Mouse (Mus musculus) ES-E14 (cell line): Measurements from ENCODE around the gene Zfp978. TPM values are rescaled to one million over a fixed set of nuclear protein-coding genes. Genes with fewer than 3 reads are reported as not detected.
"Not testable (repeated sequence)": the region's sequence is repeated elsewhere in the genome, so short reads cannot be mapped to it uniquely, and the experiment has no call there.

ENCODE experiments used
- DNase-seq: peaks from one replicate; pipeline ENCODE4 v3.0.0-alpha.2; 2013; ENCODE audit warnings: low read depth, low spot score
- H3K27ac ChIP-seq: 2 replicates; pipeline ENCODE4 v1.5.1; 2012; ENCODE audit warnings: low read depth, mild to moderate bottlenecking, low read length, moderate library complexity, mixed read lengths; ENCODE audit not compliant: poor library complexity, insufficient read depth, severe bottlenecking
- H3K36me3 ChIP-seq: 2 replicates; pipeline ENCODE4 v1.6.1; 2012; ENCODE audit warnings: mild to moderate bottlenecking, low read length, moderate library complexity, mixed read lengths; ENCODE audit not compliant: control insufficient read depth, poor library complexity, insufficient read depth, severe bottlenecking
- H3K4me1 ChIP-seq, 2 experiments: fragments of 150-350 bp in 1 of 2; sonication (generic) in 1 of 2; 2 replicates each; pipeline ENCODE4 v1.6.1; 2012; ENCODE audit warnings: low read length in 2 of 2, mild to moderate bottlenecking in 1 of 2, mixed read lengths in 1 of 2; ENCODE audit not compliant: control insufficient read depth in 2 of 2, insufficient read depth in 2 of 2, poor library complexity in 1 of 2
- H3K4me3 ChIP-seq, 2 experiments: fragments of 150-350 bp in 1 of 2; sonication (generic) in 1 of 2; 2 replicates each; pipeline ENCODE4 v1.5.1; 2012; ENCODE audit warnings: low read length in 2 of 2, low read depth in 1 of 2, mild to moderate bottlenecking in 1 of 2, mixed read lengths in 1 of 2; ENCODE audit not compliant: insufficient read depth in 1 of 2, poor library complexity in 1 of 2, severe bottlenecking in 1 of 2
- H3K9ac ChIP-seq: 2 replicates; pipeline ENCODE4 v1.6.1; 2012; ENCODE audit warnings: low read depth, mild to moderate bottlenecking, low read length, mixed read lengths; ENCODE audit not compliant: poor library complexity, insufficient read depth, severe bottlenecking
- H3K9me3 ChIP-seq: fragments of 150-350 bp; sonication (generic); 2 replicates; pipeline ENCODE4 v1.6.1; 2012; ENCODE audit warnings: low read depth, mild to moderate bottlenecking, low read length; ENCODE audit not compliant: control insufficient read depth, insufficient read depth
- CHD2 ChIP-seq: IDR thresholded peaks from 2 replicates; pipeline ENCODE4 v1.6.1; 2014; ENCODE audit warnings: mild to moderate bottlenecking, low read depth, low read length, inconsistent platforms
- HCFC1 ChIP-seq: IDR thresholded peaks from 2 replicates; pipeline ENCODE4 v1.6.1; 2012; ENCODE audit warnings: low read length, inconsistent platforms, borderline replicate concordance; ENCODE audit not compliant: insufficient read depth
- MAFK ChIP-seq: IDR thresholded peaks from 2 replicates; pipeline ENCODE4 v1.6.1; 2014; ENCODE audit warnings: mild to moderate bottlenecking, low read depth, low read length, inconsistent platforms; ENCODE audit not compliant: insufficient read depth
- ZC3H11A ChIP-seq: IDR thresholded peaks from 2 replicates; pipeline ENCODE4 v1.6.1; 2012; ENCODE audit warnings: low read depth, mild to moderate bottlenecking, inconsistent platforms, low read length, borderline replicate concordance
- ZNF384 ChIP-seq: IDR thresholded peaks from 2 replicates; pipeline ENCODE4 v1.6.1; 2012; ENCODE audit warnings: low read depth, low read length, inconsistent platforms
- in situ Hi-C, 2 experiments: fragments of 600-800 bp; cut with MboI; formaldehyde crosslinking; loops; one replicate each; pipeline ENCODE4 v1.15.1; 2025; ENCODE audit warnings: low sequenced_read_pairs in 2 of 2, inconsistent platforms in 1 of 2; ENCODE audit not compliant: unreplicated experiment in 2 of 2
- total RNA-seq: library from RNA; depleted of rRNA; stranded (reverse); fragments of 300-350 nt; gene quantifications from 2 replicates; pipeline ENCODE4 v1.2.3, GENCODE M21; 2012

The Zfp978 gene
- total RNA-seq, 1 experiment, result 297 TPM

GRCm38 (mm10) chr4:147403509-147403908 lies 42.4 kb downstream of the Zfp978 start:
- DNase-seq, H3K27ac ChIP-seq, H3K9ac ChIP-seq, H3K36me3 ChIP-seq, H3K9me3 ChIP-seq, H3K4me1 ChIP-seq, H3K4me3 ChIP-seq: not testable (repeated sequence)
- in situ Hi-C loops, result loop anchor here (25.0 kb wide), 2 partner anchors 1841 to 1966 kb away; no protein-coding TSS in a partner anchor

- in situ Hi-C loops, result loop anchor here (25.0 kb wide), 2 partner anchors 1842 to 1967 kb away; no protein-coding TSS in a partner anchor
- not testable (repeated sequence) for H3K9ac ChIP-seq, H3K27ac ChIP-seq, H3K4me3 ChIP-seq, H3K9me3 ChIP-seq, H3K36me3 ChIP-seq, DNase-seq, H3K4me1 ChIP-seq
These were observed 43.1 kb downstream of the Zfp978 start for GRCm38 (mm10) chr4:147403931-147404913.

DNA sequence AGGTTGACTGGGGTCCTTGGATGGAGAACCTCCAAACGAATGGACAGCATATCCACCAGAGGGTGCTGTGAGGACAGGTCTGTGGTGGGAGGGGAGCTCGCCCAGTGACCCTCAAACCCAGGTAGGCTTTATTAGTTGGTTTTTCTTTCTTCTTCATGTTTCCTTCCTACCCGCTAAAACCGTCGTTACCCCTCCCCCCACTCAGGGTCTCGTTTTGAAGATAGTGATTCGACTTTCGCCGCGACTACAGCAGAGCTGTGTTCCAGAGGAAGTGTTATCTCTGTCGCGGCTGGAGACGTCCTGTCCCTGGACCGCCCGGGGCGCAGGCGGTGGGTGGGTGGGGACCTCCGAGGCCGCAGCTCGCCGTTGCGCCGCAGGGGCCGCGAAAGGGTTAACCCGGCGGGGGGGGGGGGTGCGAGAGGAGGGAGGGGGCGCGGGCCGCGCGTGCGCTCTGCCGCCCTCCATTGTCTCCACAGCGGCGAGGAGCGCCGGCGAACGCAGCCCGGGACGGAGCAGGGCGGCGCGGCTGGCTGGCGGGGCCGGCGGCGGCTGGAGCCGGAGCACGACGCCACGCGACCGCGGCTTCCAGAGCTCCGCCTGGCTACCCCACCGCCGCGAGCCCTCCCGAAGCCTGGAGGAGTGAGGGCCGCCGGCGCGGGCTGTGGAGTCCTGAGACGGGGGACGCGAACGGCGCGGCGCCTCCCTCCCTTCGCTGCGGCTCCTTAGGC lies 45.8 kb downstream of the Zfp978 start:
- in situ Hi-C loops, result loop anchor here (25.0 kb wide), 2 partner anchors 1845 to 1970 kb away; no protein-coding TSS in a partner anchor
- TF ChIP-seq ZNF384, result no peak
- peak overlapping the region; percentile 82 for H3K27ac ChIP-seq
- H3K4me3 ChIP-seq, result peak overlapping the region; percentile 71 to 82
- peak overlapping the region; percentile 82 for H3K9ac ChIP-seq
- H3K4me1 ChIP-seq, result no peaks in the 10 kb centered on the region
- DNase-seq, result no peak
- peaks cover 2% of the 10 kb centered on the region; the same call in 1 of the 2 replicates for H3K9me3 ChIP-seq
- H3K36me3 ChIP-seq, result no peaks in the 10 kb centered on the region

GRCm38 (mm10) chr4:147407463-147407822 lies 46.3 kb downstream of the Zfp978 start:
- H3K27ac ChIP-seq, result peak overlapping the region; percentile 82
- H3K9ac ChIP-seq, result peak overlapping the region; percentile 82
- H3K9me3 ChIP-seq, result peaks cover 2% of the 10 kb centered on the region; the same call in 1 of the 2 replicates
- peak overlapping the region; percentile 71 to 82 for H3K4me3 ChIP-seq
- DNase-seq, result no peak
- in situ Hi-C loops, result loop anchor here (25.0 kb wide), 2 partner anchors 1845 to 1970 kb away; no protein-coding TSS in a partner anchor
- H3K36me3 ChIP-seq, result no peaks in the 10 kb centered on the region
- no peak for TF ChIP-seq HCFC1
- TF ChIP-seq MAFK, result no peak
- TF ChIP-seq ZNF384, result no peak
- TF ChIP-seq ZC3H11A, result no peak
- no peak for TF ChIP-seq CHD2
- no peaks in the 10 kb centered on the region for H3K4me1 ChIP-seq

- not testable (repeated sequence) for H3K9ac ChIP-seq, H3K4me3 ChIP-seq, H3K36me3 ChIP-seq, H3K4me1 ChIP-seq, DNase-seq
- H3K27ac ChIP-seq, result peak overlapping the region; percentile 37; the same call in 1 of the 2 replicates
- peaks cover 11% of the 10 kb centered on the region for H3K9me3 ChIP-seq
- in situ Hi-C loops, result loop anchor here (25.0 kb wide), 2 partner anchors 1854 to 1979 kb away; no protein-coding TSS in a partner anchor
These were observed 55.3 kb downstream of the Zfp978 start for GRCm38 (mm10) chr4:147416365-147416764.
